Mouse (Mus musculus) testis, postnatal 14 days (tissue): ENCODE data around the gene Pdzk1ip1.

Source experiments
- DNase-seq: peaks from one replicate; pipeline ENCODE4 v3.0.0; 2021; ENCODE audit warnings: low spot score

The Pdzk1ip1 gene

GRCm38 (mm10) chr4:115123507-115123906 is 35.0 kb downstream of the Pdzk1ip1 start:
- DNase-seq: no peak

- no peak for DNase-seq
Observed at GRCm38 (mm10) chr4:115124713-115125112, 36.2 kb downstream of the Pdzk1ip1 start.

GRCm38 (mm10) chr4:115133085-115133484 is 44.6 kb downstream of the Pdzk1ip1 start:
- DNase-seq: no peak

GRCm38 (mm10) chr4:115133621-115134295 is 45.2 kb downstream of the Pdzk1ip1 start, which contains the start of gene Cyp4x1:
Cyp4x1 (minus strand) TSS chr4:115134281.
- DNase-seq: peak; percentile 8

- DNase-seq: no peak
Observed at GRCm38 (mm10) chr4:115134296-115134630, 45.8 kb downstream of the Pdzk1ip1 start.
